Mouse (Mus musculus): ENCODE data around the gene Rdh9. TPM values are rescaled to one million over a fixed set of nuclear protein-coding genes. Genes with fewer than 3 reads are reported as not detected.
A peak's percentile ranks its signal among the peaks of the same experiment; 100 is the strongest.
"Not testable (repeated sequence)": the region's sequence is repeated elsewhere in the genome, so short reads cannot be mapped to it uniquely, and the experiment has no call there.

Rdh9 gene
- polyA plus RNA-seq, 1 experiment, result 31.1 TPM

GRCm38 (mm10) chr10:127755246-127755645, 20.9 kb upstream of the Rdh9 start:
- no peak for DNase-seq (ENCODE audit: low read depth, low spot score)
- WGBS, result 23% methylated on average over 3 of the region's 3 CpGs

DNA sequence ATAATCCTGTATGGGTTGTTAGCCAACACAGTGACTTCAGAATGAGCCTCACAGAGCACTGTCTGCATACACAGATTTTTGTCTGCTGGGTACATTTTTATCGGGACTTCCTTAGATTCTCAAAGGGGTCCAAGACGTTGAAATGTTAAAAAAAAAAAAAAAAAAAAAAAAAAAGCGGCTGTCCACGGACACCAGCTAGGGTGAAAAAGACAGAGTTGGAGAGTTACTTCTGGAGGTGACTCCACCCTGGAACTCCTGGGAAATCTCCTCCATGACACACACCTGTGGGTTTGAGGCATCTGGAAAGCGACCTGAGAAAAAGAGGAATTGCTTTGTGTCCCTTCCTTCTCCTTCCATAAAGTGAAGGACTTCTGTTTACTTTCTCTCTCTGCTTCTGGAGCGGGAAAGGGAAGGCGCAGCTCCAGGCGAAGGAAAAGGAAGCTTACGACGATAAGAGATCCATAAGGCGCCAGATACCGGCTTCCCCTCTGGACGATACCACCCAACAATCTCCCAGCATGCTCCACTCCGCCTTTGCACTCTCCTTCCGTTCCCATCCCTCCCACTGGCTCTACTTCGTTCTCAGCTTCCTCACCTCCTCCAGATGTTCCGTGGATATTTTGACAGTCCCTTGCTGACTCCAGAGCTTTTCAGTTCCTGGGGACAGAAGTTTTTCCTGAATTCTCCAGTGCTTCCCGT, 20.3 kb upstream of the Rdh9 start:
- DNase-seq (ENCODE audit: low read depth, low spot score), result no peak

DNA sequence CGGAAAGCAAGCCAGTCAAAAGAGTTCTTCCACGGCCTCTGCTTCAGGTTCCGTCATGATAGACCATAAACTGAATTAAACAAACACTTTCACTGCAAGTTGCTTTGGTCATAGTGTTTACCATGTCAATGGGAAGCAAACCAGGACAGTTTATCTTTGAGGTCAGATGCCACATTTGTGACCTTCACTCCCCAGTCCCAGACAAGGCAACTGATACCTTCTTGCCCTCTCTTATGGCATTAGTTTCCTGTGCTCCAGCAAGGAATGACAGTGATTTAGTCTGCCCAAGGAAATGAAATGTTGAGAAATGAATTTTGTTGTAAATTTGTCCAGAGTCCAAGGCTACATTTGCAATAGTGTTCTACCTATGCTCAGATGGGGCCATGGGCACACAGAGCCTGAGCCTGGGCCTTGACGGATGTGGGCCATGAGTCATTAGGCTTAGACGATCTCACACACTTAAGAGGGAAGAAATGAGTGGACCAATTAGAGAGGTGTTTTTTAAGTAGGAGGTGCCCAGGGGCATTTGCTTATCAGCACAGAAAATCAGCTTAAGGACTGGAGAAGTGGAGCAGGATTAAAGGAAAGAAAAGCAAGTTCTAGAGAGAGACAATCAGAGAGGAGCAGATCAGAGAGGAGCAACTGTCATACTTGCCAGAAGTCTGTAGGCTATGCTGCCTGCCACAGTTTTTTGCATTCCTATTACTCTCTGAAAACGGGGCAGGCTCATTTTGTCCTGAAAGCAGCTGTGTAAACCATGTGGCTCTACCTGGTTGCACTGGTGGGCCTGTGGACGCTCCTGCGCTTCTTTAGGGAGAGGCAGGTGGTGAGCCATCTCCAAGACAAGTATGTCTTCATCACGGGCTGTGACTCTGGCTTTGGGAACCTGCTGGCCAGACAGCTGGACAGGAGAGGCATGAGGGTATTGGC, 16.7 kb upstream of the Rdh9 start, which contains the start of the genes Rdh1 and Rdh16f1:
Gene Rdh1, plus strand, starts transcription at position 541 of the 930 bp plus-strand sequence.
Gene Rdh16f1, plus strand, starts transcription at position 607 of the 930 bp plus-strand sequence.
- no peak for DNase-seq (ENCODE audit: low read depth, low spot score)
- WGBS, result 22% methylated on average over 9 of the region's 9 CpGs

More for the DNA sequence above, 20.3 kb upstream of the Rdh9 start:
- 21% methylated on average over 18 of the region's 18 CpGs for WGBS

DNA sequence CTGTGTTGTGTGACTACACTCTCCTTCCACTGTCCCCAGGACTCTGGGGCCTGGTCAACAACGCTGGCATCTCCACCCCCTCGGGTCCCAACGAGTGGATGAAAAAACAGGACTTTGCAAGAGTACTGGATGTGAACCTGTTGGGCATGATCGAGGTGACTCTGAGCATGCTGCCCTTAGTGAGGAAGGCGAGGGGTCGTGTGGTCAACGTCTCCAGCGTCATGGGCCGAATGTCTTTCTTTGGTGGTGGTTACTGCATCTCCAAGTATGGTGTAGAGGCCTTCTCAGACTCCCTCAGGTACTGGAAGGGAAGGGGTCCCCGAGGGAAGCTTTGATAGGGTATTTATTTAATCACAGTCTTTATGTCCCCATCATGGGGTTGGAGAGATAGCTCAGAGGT, 13.3 kb upstream of the Rdh9 start:
- 82% methylated on average over 10 of the region's 10 CpGs for WGBS
- DNase-seq (ENCODE audit: low read depth, low spot score), result not testable (repeated sequence)

DNA sequence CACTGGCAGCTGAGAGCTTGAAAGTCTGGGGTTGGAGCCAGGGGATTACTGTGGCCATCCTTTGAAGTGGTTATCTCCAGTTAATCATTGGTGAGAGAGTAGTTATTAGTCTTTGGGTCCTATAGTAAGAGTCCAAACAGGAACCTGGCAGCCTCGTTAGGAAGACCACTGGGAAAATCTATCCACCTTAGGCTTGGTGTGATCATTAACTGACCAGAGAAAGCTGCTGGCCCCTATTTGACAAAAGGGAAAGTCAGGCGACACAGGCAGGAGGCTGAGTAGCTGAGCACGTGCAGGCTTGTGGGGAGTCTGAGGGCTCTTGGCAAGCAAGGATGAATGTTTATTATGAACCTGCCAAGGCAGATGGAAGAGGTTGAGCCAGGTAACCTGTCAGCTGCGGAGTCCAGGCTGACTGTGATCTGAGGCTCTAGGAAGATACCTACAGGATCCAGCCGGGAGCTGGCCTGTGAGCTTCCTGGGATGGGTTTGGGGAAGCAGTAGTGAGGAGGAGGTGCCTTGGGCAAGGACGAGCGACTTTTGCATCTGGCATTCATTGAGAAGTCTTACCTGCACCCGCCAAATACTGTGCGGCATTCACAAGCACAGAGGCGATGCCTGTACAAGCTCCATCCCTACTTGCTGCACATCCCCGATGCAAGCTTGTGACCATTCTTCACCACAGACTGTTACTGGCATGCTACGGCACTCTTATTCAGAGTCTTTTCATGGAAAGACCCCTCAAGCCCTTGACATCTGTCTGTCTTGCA, 12.1 kb upstream of the Rdh9 start:
- 23% methylated on average over 12 of the region's 12 CpGs for WGBS
- DNase-seq (ENCODE audit: low read depth, low spot score), result no peak

DNA sequence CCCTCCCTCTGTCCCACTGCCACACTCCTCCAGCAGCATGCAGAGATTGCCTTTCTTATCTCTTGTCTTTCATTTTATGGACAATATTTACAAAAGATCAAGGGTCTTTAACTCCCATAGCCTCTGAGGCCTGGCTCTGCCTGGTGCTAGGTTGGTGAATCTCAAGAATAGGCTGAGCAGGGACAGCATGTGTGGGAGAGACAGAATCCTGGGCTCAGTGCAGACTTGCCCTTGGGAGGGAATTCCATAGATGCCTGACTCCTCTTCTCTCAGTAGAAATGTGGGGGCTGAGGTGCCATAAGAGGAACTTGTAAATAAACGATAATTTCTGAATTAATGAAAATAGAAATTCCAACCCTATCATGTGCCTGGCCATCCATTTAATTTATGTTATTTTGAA, 9.6 kb upstream of the Rdh9 start:
- WGBS, result 74% methylated on average over 1 of the region's 1 CpGs
- DNase-seq (ENCODE audit: low read depth, low spot score), result no peak

- DNase-seq (ENCODE audit: low read depth, low spot score), result not testable (repeated sequence)
- 95% methylated on average over 17 of the region's 17 CpGs for WGBS
Observed at GRCm38 (mm10) chr10:127782321-127782720, 6.1 kb downstream of the Rdh9 start.

- 89% methylated on average over 1 of the region's 1 CpGs for WGBS
- DNase-seq (ENCODE audit: low read depth, low spot score), result not testable (repeated sequence)
Observed at GRCm38 (mm10) chr10:127785411-127785810, 9.2 kb downstream of the Rdh9 start.

GRCm38 (mm10) chr10:127799295-127799694, 23.1 kb downstream of the Rdh9 start:
- 83% methylated on average over 1 of the region's 1 CpGs for WGBS
- no peak for DNase-seq (ENCODE audit: low read depth, low spot score)

DNA sequence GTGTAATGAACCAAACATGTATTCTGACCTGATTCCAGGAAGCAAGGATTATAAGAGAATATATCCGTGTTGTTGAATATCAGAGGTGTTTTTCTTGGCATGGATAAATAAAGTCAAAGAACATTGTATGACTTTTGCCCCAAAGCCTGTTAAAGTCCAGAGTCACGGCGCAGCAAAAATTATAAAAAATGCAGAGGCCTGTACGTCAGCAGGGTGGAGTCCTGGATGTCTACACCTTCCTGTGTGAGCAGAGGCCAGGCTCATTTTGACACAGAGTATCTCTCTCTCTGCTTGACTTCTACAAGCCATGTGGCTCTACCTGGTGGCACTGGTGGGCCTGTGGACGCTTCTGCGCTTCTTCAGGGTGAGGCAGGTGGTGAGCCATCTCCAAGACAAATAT, 24.7 kb downstream of the Rdh9 start, which contains the start of gene Rdh16:
Gene Rdh16, plus strand, starts transcription at position 262 of the 400 bp plus-strand sequence.
- DNase-seq (ENCODE audit: low read depth, low spot score), result peak; percentile 67
- 42% methylated on average over 6 of the region's 6 CpGs for WGBS

DNA sequence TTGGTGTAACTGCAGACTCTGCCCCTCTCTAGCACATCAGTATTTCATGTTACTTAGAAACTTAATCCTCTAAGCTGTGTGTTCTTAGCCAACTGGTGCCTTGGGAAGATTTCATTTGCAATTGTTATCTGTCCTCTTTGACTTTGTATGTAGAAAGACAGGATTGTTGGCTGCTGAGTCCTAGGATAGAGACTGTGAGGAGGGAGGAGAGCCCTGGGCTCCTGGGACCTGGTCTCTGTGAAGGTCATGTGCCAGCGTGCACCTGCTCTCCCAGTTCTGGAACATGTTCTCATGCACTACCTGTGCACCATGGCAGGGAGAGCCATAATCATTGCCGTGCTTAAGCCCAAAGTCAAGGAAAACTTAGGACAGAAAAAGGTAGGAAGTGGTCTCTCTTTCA, 25.4 kb downstream of the Rdh9 start:
- DNase-seq (ENCODE audit: low read depth, low spot score), result no peak
- 41% methylated on average over 2 of the region's 2 CpGs for WGBS

- no peak for DNase-seq (ENCODE audit: low read depth, low spot score)
- 68% methylated on average over 5 of the region's 5 CpGs for WGBS
Observed at GRCm38 (mm10) chr10:127802236-127802635, 26.1 kb downstream of the Rdh9 start.

DNA sequence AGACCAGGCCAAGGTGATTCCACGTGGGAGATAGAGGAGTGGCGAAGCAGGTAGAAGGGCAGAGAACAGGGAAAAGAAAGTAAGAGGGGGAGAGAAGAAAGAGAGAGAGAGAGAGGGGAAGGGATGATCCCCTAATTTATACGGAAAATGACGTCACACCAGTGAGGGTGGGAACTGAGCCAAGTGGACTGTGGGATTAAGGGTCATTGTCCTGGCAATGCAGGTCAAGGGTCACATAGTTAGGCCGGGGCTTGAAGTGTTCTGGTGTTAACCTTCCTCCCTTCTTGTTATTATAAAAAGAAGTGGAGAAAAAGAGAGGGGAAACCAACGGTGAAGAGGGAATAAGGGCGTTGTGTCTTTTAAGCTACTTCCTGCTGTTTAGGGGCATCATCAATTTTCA, 28.2 kb downstream of the Rdh9 start:
- WGBS, result 68% methylated on average over 7 of the region's 7 CpGs
- no peak for DNase-seq (ENCODE audit: low read depth, low spot score)

- no peak for DNase-seq (ENCODE audit: low read depth, low spot score)
Observed at GRCm38 (mm10) chr10:127815888-127816287, 39.7 kb downstream of the Rdh9 start.

GRCm38 (mm10) chr10:127817268-127817910, 41.2 kb downstream of the Rdh9 start:
- 38% methylated on average over 4 of the region's 4 CpGs for WGBS

GRCm38 (mm10) chr10:127821806-127822205, 45.6 kb downstream of the Rdh9 start:
- 84% methylated on average over 2 of the region's 2 CpGs for WGBS
- DNase-seq (ENCODE audit: low read depth, low spot score), result not testable (repeated sequence)

More at GRCm38 (mm10) chr10:127817268-127817910, 41.2 kb downstream of the Rdh9 start:
- not testable (repeated sequence) for DNase-seq (ENCODE audit: low read depth, low spot score)

GRCm38 (mm10) chr10:127825386-127825785, 49.2 kb downstream of the Rdh9 start:
- no peak for DNase-seq (ENCODE audit: low read depth, low spot score)
- WGBS, result 78% methylated on average over 6 of the region's 6 CpGs

- no peak for DNase-seq (ENCODE audit: low read depth, low spot score)
- WGBS, result 78% methylated on average over 3 of the region's 3 CpGs
Observed at GRCm38 (mm10) chr10:127829121-127829520, 52.9 kb downstream of the Rdh9 start.

GRCm38 (mm10) chr10:127834186-127834585, 58.0 kb downstream of the Rdh9 start:
- not testable (repeated sequence) for DNase-seq (ENCODE audit: low read depth, low spot score)
- 89% methylated on average over 1 of the region's 1 CpGs for WGBS

Measured in large intestine, adult 2 months (tissue).